Comparison of ENCODE assay signal across 11 mouse cellular contexts in genomic region chr11:88539637-88540478, GRCm38 (mm10).
A peak's percentile ranks its signal among the peaks of the same experiment; 100 is the strongest.
DNase-seq lines count a peak whose midpoint lies in the region; ATAC-seq and TF ChIP-seq lines count a peak whose summit lies in the region.
"Had no signal": no experiment of that assay in that cellular context is flagged by ENCODE, and none has a peak within 500 bp of the region (broad histone marks: within the 10 kb centered on the region; RNA-seq: fewer than 3 reads in every experiment).

No protein-coding gene starts in this region.

- DNase-seq in heart, adult 2 months: no peak
- no peak for DNase-seq in heart, postnatal 25 days (ENCODE audit: low spot score)
- peak; percentile 71 for DNase-seq in MN1 (ENCODE audit: low spot score)
- DNase-seq in heart, postnatal 0 days (ENCODE audit: low spot score): peak; percentile 69
- DNase-seq in urinary bladder, postnatal 25 days (ENCODE audit: low spot score): no peak
- no peak for DNase-seq in cerebellum, adult 11 months
- DNase-seq in kidney, adult 18-20 months: no peak

- H3K27me3 ChIP-seq in heart, adult 2 months (ENCODE audit: control insufficient read depth, insufficient read depth, low read length): no peaks in the 10 kb centered on the region
- no peaks in the 10 kb centered on the region for H3K27me3 ChIP-seq in heart, postnatal 0 days (ENCODE audit: control insufficient read depth, insufficient read depth, low read length)
- H3K27me3 ChIP-seq in midbrain, embryonic 12.5 days: no peaks in the 10 kb centered on the region
- H3K27me3 ChIP-seq: CH12.LX; embryonic facial prominence, embryonic 12.5 days; limb, embryonic 12.5 days had no signal

- peaks cover 27% of the 10 kb centered on the region for H3K4me1 ChIP-seq in heart, adult 2 months (ENCODE audit: control insufficient read depth, insufficient read depth, low read length)
- peaks cover 45% of the 10 kb centered on the region for H3K4me1 ChIP-seq in heart, postnatal 0 days (ENCODE audit: control insufficient read depth, insufficient read depth)
- H3K4me1 ChIP-seq in midbrain, embryonic 12.5 days: peaks cover 90% of the 10 kb centered on the region

- no peak overlapping the region for H3K9ac ChIP-seq in heart, adult 2 months (ENCODE audit: low read depth, low read length)
- H3K9ac ChIP-seq in heart, postnatal 0 days (replicated peaks; ENCODE audit: low read depth, low read length): no peak overlapping the region
- no peak overlapping the region for H3K9ac ChIP-seq in midbrain, embryonic 12.5 days (replicated peaks)
- H3K9ac ChIP-seq: embryonic facial prominence, embryonic 12.5 days; limb, embryonic 12.5 days had no signal

- ATAC-seq in heart, postnatal 0 days (ENCODE audit: insufficient read depth, low read depth): peak; percentile 56
- no peak for ATAC-seq in midbrain, embryonic 12.5 days (ENCODE audit: low FRiP score, low read depth)

- H3K4me2 ChIP-seq in heart, postnatal 0 days (ENCODE audit: low read depth, low read length): no peak overlapping the region
- no peak overlapping the region for H3K4me2 ChIP-seq in midbrain, embryonic 12.5 days (replicated peaks)
- H3K4me2 ChIP-seq: embryonic facial prominence, embryonic 12.5 days; limb, embryonic 12.5 days had no signal

- no peak overlapping the region for H3K4me3 ChIP-seq in heart, adult 2 months
- no peak overlapping the region for H3K4me3 ChIP-seq in heart, postnatal 0 days (ENCODE audit: low read depth, low read length)
- H3K4me3 ChIP-seq in midbrain, embryonic 12.5 days: no peak overlapping the region
- H3K4me3 ChIP-seq: embryonic facial prominence, embryonic 12.5 days; limb, embryonic 12.5 days had no signal

- no peaks in the 10 kb centered on the region; the same call in 1 of the 2 replicates for H3K79me2 ChIP-seq in heart, adult 2 months (replicated peaks; ENCODE audit: control insufficient read depth, insufficient read depth, low read length)

- no peaks in the 10 kb centered on the region for H3K36me3 ChIP-seq in heart, adult 2 months (ENCODE audit: control insufficient read depth, insufficient read depth, low read length)
- H3K36me3 ChIP-seq in heart, postnatal 0 days (replicated peaks; ENCODE audit: control insufficient read depth, insufficient read depth, low read length): no peaks in the 10 kb centered on the region
- H3K36me3 ChIP-seq in midbrain, embryonic 12.5 days: no peaks in the 10 kb centered on the region
- H3K36me3 ChIP-seq: embryonic facial prominence, embryonic 12.5 days; limb, embryonic 12.5 days had no signal

- intact Hi-C loops in heart, adult 2 months (cut with DNase I): no loop called here
- intact Hi-C loops in heart, postnatal 25 days (cut with DNase I): loop anchor here (2.0 kb wide), 1 partner anchor 35 kb away; no protein-coding TSS in a partner anchor

- H3K9me3 ChIP-seq in heart, postnatal 0 days (replicated peaks; ENCODE audit: control insufficient read depth, low read length): no peaks in the 10 kb centered on the region
- H3K9me3 ChIP-seq in midbrain, embryonic 12.5 days: no peaks in the 10 kb centered on the region
- H3K9me3 ChIP-seq: embryonic facial prominence, embryonic 12.5 days; limb, embryonic 12.5 days had no signal

- TF ChIP-seq POLR2A in heart, adult 2 months (IDR thresholded peaks at IDR 0.05; ENCODE audit: insufficient read depth, low read depth, low read length): no peak

- 56% methylated on average over 8 of the region's 8 CpGs for WGBS in heart, adult 2 months
- 50% methylated on average over 8 of the region's 8 CpGs for WGBS in heart, postnatal 0 days
- WGBS in midbrain, embryonic 12.5 days: 54% methylated on average over 8 of the region's 8 CpGs

- TF ChIP-seq CTCF in heart, adult 2 months (IDR thresholded peaks at IDR 0.05): no peak
- TF ChIP-seq CTCF in heart, postnatal 0 days (IDR thresholded peaks at IDR 0.05; ENCODE audit: low read depth): no peak

- no peak for TF ChIP-seq EP300 in heart, adult 2 months (IDR thresholded peaks at IDR 0.05; ENCODE audit: insufficient read depth, low read depth, low read length)
- no peak for TF ChIP-seq EP300 in heart, postnatal 0 days (IDR thresholded peaks at IDR 0.05; ENCODE audit: low read depth)

- peak overlapping the region; percentile 31; the same call in 1 of the 2 replicates for H3K27ac ChIP-seq in heart, adult 2 months
- H3K27ac ChIP-seq in heart, postnatal 0 days (ENCODE audit: low read depth): peak overlapping the region; percentile 56
- peak overlapping the region; percentile 52 for H3K27ac ChIP-seq in midbrain, embryonic 12.5 days (replicated peaks)
- H3K27ac ChIP-seq: embryonic facial prominence, embryonic 12.5 days; limb, embryonic 12.5 days had no signal

Comparison
In these comparisons a context has a peak if more than half of its experiments do, and no peak if none do; other contexts are left out.
1. DNase-seq: peak in MN1 (single experiment) and heart, postnatal 0 days (single experiment); none in heart, adult 2 months (0 of 2), heart, postnatal 25 days (single experiment), urinary bladder, postnatal 25 days (single experiment), cerebellum, adult 11 months (single experiment) and kidney, adult 18-20 months (single experiment).
2. Peak in every context shown above with its lines, with median percentiles within 50 percentile points of each other: H3K27ac ChIP-seq.